Mouse (Mus musculus) lung, embryonic 14.5 days (tissue): ENCODE measurements around the gene Ube4a. TPM values are rescaled to one million over a fixed set of nuclear protein-coding genes. Genes with fewer than 3 reads are reported as not detected.

Experiments used
- ATAC-seq: fragments of 200-750 bp; cut with Nextera tagmentation; 2 replicates; pipeline ENCODE4 v1.8.0; 2017; ENCODE audit warnings: mild to moderate bottlenecking, moderate TSS enrichment, moderate library complexity; ENCODE audit not compliant: insufficient read depth
- DNase-seq: peaks from one replicate; pipeline ENCODE4 v3.0.0-alpha.2; 2015
- H3K27ac ChIP-seq: fragments of 300-500 bp; sonication (generic); 2 replicates; pipeline ENCODE4 v1.5.1; 2014; ENCODE audit warnings: low read depth, mild to moderate bottlenecking, moderate library complexity
- H3K27me3 ChIP-seq: fragments of 300-500 bp; sonication (generic); 2 replicates; pipeline ENCODE4 v1.6.1; 2014; ENCODE audit warnings: low read length, control low read depth; ENCODE audit not compliant: insufficient read depth
- H3K36me3 ChIP-seq: fragments of 300-500 bp; sonication (generic); 2 replicates; pipeline ENCODE4 v1.6.1; 2014; ENCODE audit warnings: control low read depth; ENCODE audit not compliant: insufficient read depth
- H3K4me1 ChIP-seq: fragments of 300-500 bp; sonication (generic); 2 replicates; pipeline ENCODE4 v1.6.1; 2014; ENCODE audit warnings: antibody characterized with exemption, control low read depth; ENCODE audit not compliant: insufficient read depth
- H3K4me2 ChIP-seq: fragments of 300-500 bp; sonication (generic); 2 replicates; pipeline ENCODE4 v1.6.1; 2014; ENCODE audit warnings: mild to moderate bottlenecking
- H3K4me3 ChIP-seq: fragments of 300-500 bp; sonication (generic); 2 replicates; pipeline ENCODE4 v1.5.1; 2014; ENCODE audit warnings: low read depth, low read length
- H3K9ac ChIP-seq: fragments of 300-500 bp; sonication (generic); 2 replicates; pipeline ENCODE4 v1.6.1; 2014
- H3K9me3 ChIP-seq: fragments of 300-500 bp; sonication (generic); 2 replicates; pipeline ENCODE4 v1.6.1; 2016; ENCODE audit warnings: low read depth, low read length, control low read depth
- CTCF ChIP-seq: IDR thresholded peaks from 2 replicates; pipeline ENCODE4 v1.5.1; 2016; ENCODE audit warnings: antibody characterized with exemption, low read depth
- WGBS: fragments of 180-500 bp; shearing (Covaris S2); extraction: QIAGEN DNeasy Blood & Tissue Kit; methylation state at CpG from one replicate; pipeline ENCODE4 v1.1.7; 2014; 5-methylcytosine and 5-hydroxymethylcytosine counted together
- polyA plus RNA-seq: library from polyadenylated mRNA; unstranded; fragments of >200 nt; fragmentation: Nextera tagmentation; extraction: Ambion mirVana; gene quantifications from 2 replicates; pipeline ENCODE4 v1.2.1, GENCODE M21; 2014

Gene Ube4a
- polyA plus RNA-seq, 1 experiment from 2014 or later: 30.3 TPM

DNA sequence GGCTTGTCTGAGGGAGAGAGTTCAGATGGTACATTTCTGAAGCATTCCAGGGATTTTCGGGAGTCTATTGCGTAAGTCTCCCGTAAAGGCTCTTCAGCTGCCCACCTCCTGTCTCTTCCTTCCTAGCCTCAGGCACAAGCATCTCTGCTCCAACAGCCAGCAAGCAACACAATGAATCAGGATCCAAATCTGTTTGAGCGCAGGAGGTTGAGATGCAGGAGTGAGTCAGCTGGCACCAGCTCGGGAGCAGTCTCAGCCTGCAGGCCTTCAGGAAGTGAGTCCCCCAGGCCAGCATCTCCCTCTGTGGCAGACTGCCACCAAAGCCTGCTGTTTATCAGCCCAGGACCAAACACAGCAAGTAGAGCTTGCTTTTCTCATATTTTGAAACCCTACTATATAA lies 60.4 kb downstream of the Ube4a start:
- no peak for TF ChIP-seq CTCF
- Histone ChIP-seq H3K27ac (no peak overlapping the region), H3K9me3 (no peaks in the 10 kb centered on the region), H3K9ac (no peak overlapping the region), H3K4me2 (no peak overlapping the region), H3K4me1 (no peaks in the 10 kb centered on the region), H3K36me3 (peaks cover under 1% of the 10 kb centered on the region; the same call in 1 of the 2 replicates), H3K27me3 (no peaks in the 10 kb centered on the region), H3K4me3 (no peak overlapping the region)
- WGBS: 54% methylated on average over 5 of the region's 5 CpGs
- DNase-seq: peak; percentile 37
- ATAC-seq: no peak

GRCm38 (mm10) chr9:44903856-44904255 lies 61.5 kb downstream of the Ube4a start:
- Histone ChIP-seq H3K4me3 (no peak overlapping the region), H3K4me1 (no peaks in the 10 kb centered on the region), H3K9ac (no peak overlapping the region), H3K36me3 (no peaks in the 10 kb centered on the region), H3K4me2 (no peak overlapping the region), H3K27me3 (no peaks in the 10 kb centered on the region), H3K27ac (no peak overlapping the region), H3K9me3 (no peaks in the 10 kb centered on the region)
- no peak for TF ChIP-seq CTCF
- DNase-seq (no peak), ATAC-seq (no peak)
- 65% methylated on average over 4 of the region's 4 CpGs for WGBS

DNA sequence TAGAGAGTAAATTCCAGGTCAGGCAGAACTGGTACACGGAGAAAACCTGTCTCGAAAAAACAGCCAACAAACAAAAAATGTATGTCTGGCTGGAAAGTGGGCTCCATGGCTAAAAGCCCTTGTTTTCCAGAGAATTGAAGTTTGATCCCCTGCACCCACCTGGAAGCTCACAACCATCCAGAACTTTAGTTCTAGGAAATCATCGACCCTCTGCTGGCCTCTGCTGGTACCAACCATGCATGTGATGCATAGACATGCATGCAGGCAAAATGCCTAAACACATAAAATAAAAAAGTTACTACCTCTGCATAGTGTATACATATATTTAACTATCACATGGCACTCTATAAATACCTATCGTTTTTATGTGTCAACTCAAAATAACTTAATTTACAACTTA lies 65.0 kb downstream of the Ube4a start:
- H3K4me3 ChIP-seq: no peak overlapping the region
- 60% methylated on average over 4 of the region's 4 CpGs for WGBS
- H3K27me3 ChIP-seq: no peaks in the 10 kb centered on the region
- no peaks in the 10 kb centered on the region for H3K9me3 ChIP-seq
- DNase-seq (peak; percentile 9), ATAC-seq (no peak)
- no peaks in the 10 kb centered on the region for H3K4me1 ChIP-seq
- H3K9ac ChIP-seq: no peak overlapping the region
- no peak overlapping the region for H3K4me2 ChIP-seq
- no peak overlapping the region for H3K27ac ChIP-seq
- H3K36me3 ChIP-seq: no peaks in the 10 kb centered on the region
- peak; percentile 30; the same call in 1 of the 2 replicates for TF ChIP-seq CTCF

DNA sequence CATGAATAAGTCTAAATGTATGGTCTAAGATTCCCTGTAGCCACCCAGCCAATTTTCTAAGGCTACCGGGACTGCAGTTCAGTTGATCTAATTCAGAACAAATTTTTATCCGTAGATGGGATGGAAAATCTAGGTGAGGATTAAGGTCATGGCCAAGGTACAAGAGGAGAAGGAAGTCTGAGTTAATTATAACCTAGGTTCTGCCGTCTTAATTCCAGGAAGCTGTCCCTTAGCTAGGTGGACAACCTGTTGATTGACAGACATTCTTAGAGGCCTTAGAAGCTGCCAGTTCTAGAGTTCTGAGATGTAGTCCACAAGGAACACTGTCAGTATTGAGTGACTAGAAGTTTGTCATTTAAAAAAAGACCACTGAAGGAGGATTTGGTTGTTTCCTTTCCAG lies 65.7 kb downstream of the Ube4a start:
- 66% methylated on average over 3 of the region's 3 CpGs for WGBS
- ATAC-seq (no peak), DNase-seq (no peak)
- no peak overlapping the region for H3K4me3 ChIP-seq
- no peak overlapping the region for H3K4me2 ChIP-seq
- H3K36me3 ChIP-seq: no peaks in the 10 kb centered on the region
- no peak overlapping the region for H3K27ac ChIP-seq
- H3K4me1 ChIP-seq: no peaks in the 10 kb centered on the region
- H3K27me3 ChIP-seq: no peaks in the 10 kb centered on the region
- H3K9me3 ChIP-seq: no peaks in the 10 kb centered on the region
- TF ChIP-seq CTCF: no peak
- no peak overlapping the region for H3K9ac ChIP-seq

DNA sequence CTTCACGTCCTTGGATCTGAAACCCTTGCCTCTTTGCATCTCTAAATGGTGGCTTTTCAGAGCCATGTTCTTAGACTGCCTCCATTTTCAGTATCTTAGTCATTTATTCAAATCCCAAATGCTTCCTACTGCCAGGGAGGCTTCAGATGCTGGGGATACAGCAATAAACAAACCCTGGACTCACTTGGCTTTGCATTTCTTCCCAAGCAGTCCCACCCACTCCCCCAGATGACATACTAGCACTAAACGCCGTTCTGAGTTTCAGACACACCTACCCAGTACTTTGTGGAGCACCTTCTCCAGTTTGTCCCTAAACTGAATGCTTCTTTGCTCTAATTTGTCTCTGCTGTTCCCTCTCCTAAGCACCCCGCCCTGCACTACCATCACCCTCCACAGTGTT lies 68.4 kb downstream of the Ube4a start:
- no peak overlapping the region for H3K9ac ChIP-seq
- H3K4me1 ChIP-seq: no peaks in the 10 kb centered on the region
- no peaks in the 10 kb centered on the region for H3K36me3 ChIP-seq
- H3K4me2 ChIP-seq: no peak overlapping the region
- H3K27me3 ChIP-seq: no peaks in the 10 kb centered on the region
- no peak overlapping the region for H3K27ac ChIP-seq
- 62% methylated on average over 4 of the region's 4 CpGs for WGBS
- TF ChIP-seq CTCF: no peak
- ATAC-seq (no peak), DNase-seq (no peak)
- no peaks in the 10 kb centered on the region for H3K9me3 ChIP-seq
- no peak overlapping the region for H3K4me3 ChIP-seq

GRCm38 (mm10) chr9:44892664-44893063 lies 72.7 kb downstream of the Ube4a start:
- DNase-seq: no peak
- H3K27ac ChIP-seq: no peak overlapping the region
- WGBS: 49% methylated on average over 3 of the region's 3 CpGs
- H3K36me3 ChIP-seq: no peaks in the 10 kb centered on the region
- H3K4me2 ChIP-seq: no peak overlapping the region
- H3K4me1 ChIP-seq: no peaks in the 10 kb centered on the region
- no peak for TF ChIP-seq CTCF
- H3K9me3 ChIP-seq: no peaks in the 10 kb centered on the region
- no peak overlapping the region for H3K9ac ChIP-seq
- H3K4me3 ChIP-seq: no peak overlapping the region
- ATAC-seq: no peak
- no peaks in the 10 kb centered on the region for H3K27me3 ChIP-seq

DNA sequence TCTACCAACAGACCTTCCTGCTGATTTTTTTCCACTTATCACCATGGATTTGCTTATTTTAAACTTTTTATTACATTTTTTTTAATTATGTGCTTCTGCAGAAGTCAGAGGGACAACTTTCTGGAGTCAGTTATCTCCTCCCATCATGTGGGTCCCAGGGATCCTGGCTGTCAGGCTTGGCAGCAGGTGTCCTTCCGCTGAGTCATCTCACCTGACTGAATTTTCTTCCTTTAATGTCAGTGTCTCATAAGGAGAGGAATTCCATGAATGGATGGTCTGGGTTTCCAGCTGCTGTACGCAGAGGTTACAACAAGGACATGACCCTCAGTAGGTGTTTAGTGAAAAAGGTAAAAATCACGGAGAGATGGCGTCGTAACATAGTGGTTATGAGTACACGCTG lies 74.2 kb downstream of the Ube4a start:
- Histone ChIP-seq H3K4me3 (no peak overlapping the region), H3K9me3 (no peaks in the 10 kb centered on the region), H3K36me3 (no peaks in the 10 kb centered on the region), H3K4me2 (no peak overlapping the region), H3K27ac (no peak overlapping the region), H3K4me1 (no peaks in the 10 kb centered on the region), H3K9ac (no peak overlapping the region), H3K27me3 (no peaks in the 10 kb centered on the region)
- DNase-seq (no peak), ATAC-seq (no peak)
- TF ChIP-seq CTCF: no peak
- 81% methylated on average over 6 of the region's 6 CpGs for WGBS

- H3K27ac ChIP-seq: no peak overlapping the region
- no peak overlapping the region for H3K9ac ChIP-seq
- no peak overlapping the region for H3K4me2 ChIP-seq
- no peak for ATAC-seq
- DNase-seq: no peak
- no peaks in the 10 kb centered on the region for H3K9me3 ChIP-seq
- no peak overlapping the region for H3K4me3 ChIP-seq
- H3K36me3 ChIP-seq: no peaks in the 10 kb centered on the region
- H3K27me3 ChIP-seq: no peaks in the 10 kb centered on the region
- 42% methylated on average over 2 of the region's 2 CpGs for WGBS
- TF ChIP-seq CTCF: no peak
- no peaks in the 10 kb centered on the region for H3K4me1 ChIP-seq
These were observed 75.3 kb downstream of the Ube4a start for GRCm38 (mm10) chr9:44890122-44890521.
